Mouse (Mus musculus) lung, embryonic 15.5 days (tissue): ENCODE results near the gene Alg9. TPM values are rescaled to one million over a fixed set of nuclear protein-coding genes. Genes with fewer than 3 reads are reported as not detected.

ENCODE experiments used
- ATAC-seq: fragments of 200-750 bp; cut with Nextera tagmentation; 2 replicates; pipeline ENCODE4 v1.8.0; 2017; ENCODE audit warnings: moderate number of reproducible peaks, borderline replicate concordance; ENCODE audit not compliant: low FRiP score, low TSS enrichment; ENCODE audit errors: extremely low read depth
- H3K27ac ChIP-seq: fragments of 300-500 bp; sonication (generic); 2 replicates; pipeline ENCODE4 v1.5.1; 2015; ENCODE audit warnings: moderate library complexity, mild to moderate bottlenecking, inconsistent platforms
- H3K27me3 ChIP-seq: fragments of 300-500 bp; sonication (generic); 2 replicates; pipeline ENCODE4 v1.6.1; 2015; ENCODE audit warnings: inconsistent platforms
- H3K36me3 ChIP-seq: fragments of 300-500 bp; sonication (generic); 2 replicates; pipeline ENCODE4 v1.6.1; 2015; ENCODE audit warnings: inconsistent platforms
- H3K4me1 ChIP-seq: fragments of 300-500 bp; sonication (generic); 2 replicates; pipeline ENCODE4 v1.6.1; 2015; ENCODE audit warnings: inconsistent platforms
- H3K4me2 ChIP-seq: fragments of 300-500 bp; sonication (generic); 2 replicates; pipeline ENCODE4 v1.6.1; 2015; ENCODE audit warnings: inconsistent platforms, mild to moderate bottlenecking, moderate library complexity
- H3K4me3 ChIP-seq: fragments of 300-500 bp; sonication (generic); 2 replicates; pipeline ENCODE4 v1.5.1; 2015; ENCODE audit warnings: mild to moderate bottlenecking, inconsistent platforms
- H3K9ac ChIP-seq: fragments of 300-500 bp; sonication (generic); 2 replicates; pipeline ENCODE4 v1.6.1; 2015; ENCODE audit warnings: inconsistent platforms
- H3K9me3 ChIP-seq: fragments of 300-500 bp; sonication (generic); 2 replicates; pipeline ENCODE4 v1.6.1; 2016; ENCODE audit warnings: inconsistent platforms
- WGBS: fragments of 180-500 bp; shearing (Covaris S2); methylation state at CpG from one replicate; pipeline ENCODE4 v1.1.7; 2015; 5-methylcytosine and 5-hydroxymethylcytosine counted together
- polyA plus RNA-seq: library from polyadenylated mRNA; unstranded; fragments of >200 nt; fragmentation: Nextera tagmentation; extraction: Ambion mirVana; gene quantifications from 2 replicates; pipeline ENCODE4 v1.2.1, GENCODE M21; 2015

Gene Alg9
- polyA plus RNA-seq, 1 experiment from 2014 or later: 39.5 TPM

- no peak overlapping the region for H3K27ac ChIP-seq
- H3K9me3 ChIP-seq: no peaks in the 10 kb centered on the region
- ATAC-seq: no peak
- no peak overlapping the region for H3K4me2 ChIP-seq
- no peaks in the 10 kb centered on the region for H3K4me1 ChIP-seq
- H3K27me3 ChIP-seq: no peaks in the 10 kb centered on the region
- 69% methylated on average over 2 of the region's 2 CpGs for WGBS
- no peak overlapping the region for H3K4me3 ChIP-seq
- peaks cover 40% of the 10 kb centered on the region for H3K36me3 ChIP-seq
- H3K9ac ChIP-seq: no peak overlapping the region
These were observed 26.2 kb downstream of the Alg9 start for GRCm38 (mm10) chr9:50800985-50801384.

GRCm38 (mm10) chr9:50803055-50803671 lies 28.3 kb downstream of the Alg9 start:
- Histone ChIP-seq H3K36me3 (peaks cover 51% of the 10 kb centered on the region), H3K9ac (no peak overlapping the region), H3K4me3 (no peak overlapping the region), H3K27ac (no peak overlapping the region), H3K9me3 (no peaks in the 10 kb centered on the region), H3K4me1 (no peaks in the 10 kb centered on the region), H3K4me2 (no peak overlapping the region), H3K27me3 (no peaks in the 10 kb centered on the region)
- ATAC-seq: peak; percentile 35; the same call in 1 of the 2 replicates
- 86% methylated on average over 7 of the region's 7 CpGs for WGBS

GRCm38 (mm10) chr9:50808471-50808870 lies 33.7 kb downstream of the Alg9 start:
- H3K4me2 ChIP-seq: no peak overlapping the region
- no peak overlapping the region for H3K4me3 ChIP-seq
- H3K27ac ChIP-seq: no peak overlapping the region
- H3K36me3 ChIP-seq: peaks cover 66% of the 10 kb centered on the region
- H3K9me3 ChIP-seq: no peaks in the 10 kb centered on the region
- ATAC-seq: no peak
- no peaks in the 10 kb centered on the region for H3K4me1 ChIP-seq
- H3K9ac ChIP-seq: no peak overlapping the region
- WGBS: 79% methylated on average over 6 of the region's 6 CpGs
- H3K27me3 ChIP-seq: no peaks in the 10 kb centered on the region

- H3K36me3 ChIP-seq: peaks cover 65% of the 10 kb centered on the region
- no peak overlapping the region for H3K4me3 ChIP-seq
- H3K27me3 ChIP-seq: no peaks in the 10 kb centered on the region
- no peaks in the 10 kb centered on the region for H3K4me1 ChIP-seq
- no peak overlapping the region for H3K27ac ChIP-seq
- H3K4me2 ChIP-seq: no peak overlapping the region
- no peak overlapping the region for H3K9ac ChIP-seq
- H3K9me3 ChIP-seq: no peaks in the 10 kb centered on the region
- WGBS: 90% methylated on average over 13 of the region's 13 CpGs
- ATAC-seq: no peak
These were observed 34.3 kb downstream of the Alg9 start for GRCm38 (mm10) chr9:50809146-50809545.

- ATAC-seq: no peak
- H3K4me1 ChIP-seq: no peaks in the 10 kb centered on the region
- H3K27me3 ChIP-seq: no peaks in the 10 kb centered on the region
- no peaks in the 10 kb centered on the region for H3K9me3 ChIP-seq
- H3K36me3 ChIP-seq: peaks cover 49% of the 10 kb centered on the region
- no peak overlapping the region for H3K9ac ChIP-seq
- WGBS: 92% methylated on average over 7 of the region's 7 CpGs
- no peak overlapping the region for H3K27ac ChIP-seq
- H3K4me3 ChIP-seq: no peak overlapping the region
- no peak overlapping the region for H3K4me2 ChIP-seq
These were observed 36.4 kb downstream of the Alg9 start for GRCm38 (mm10) chr9:50811187-50811586.

GRCm38 (mm10) chr9:50811746-50812145 lies 36.9 kb downstream of the Alg9 start:
- 75% methylated on average over 2 of the region's 2 CpGs for WGBS
- no peak for ATAC-seq

GRCm38 (mm10) chr9:50813796-50814195 lies 39.0 kb downstream of the Alg9 start:
- Histone ChIP-seq H3K36me3 (peaks cover 41% of the 10 kb centered on the region), H3K27ac (no peak overlapping the region), H3K4me1 (no peaks in the 10 kb centered on the region), H3K9ac (no peak overlapping the region), H3K4me3 (no peak overlapping the region), H3K27me3 (no peaks in the 10 kb centered on the region), H3K4me2 (no peak overlapping the region), H3K9me3 (no peaks in the 10 kb centered on the region)
- 96% methylated on average over 5 of the region's 5 CpGs for WGBS
- no peak for ATAC-seq

More at GRCm38 (mm10) chr9:50811746-50812145, 36.9 kb downstream of the Alg9 start:
- H3K9ac ChIP-seq: no peak overlapping the region
- no peaks in the 10 kb centered on the region for H3K9me3 ChIP-seq
- peaks cover 52% of the 10 kb centered on the region for H3K36me3 ChIP-seq
- H3K4me3 ChIP-seq: no peak overlapping the region
- no peaks in the 10 kb centered on the region for H3K4me1 ChIP-seq
- no peak overlapping the region for H3K27ac ChIP-seq
- H3K27me3 ChIP-seq: no peaks in the 10 kb centered on the region
- H3K4me2 ChIP-seq: no peak overlapping the region

- Histone ChIP-seq H3K9ac (no peak overlapping the region), H3K4me3 (no peak overlapping the region), H3K9me3 (no peaks in the 10 kb centered on the region), H3K4me2 (no peak overlapping the region), H3K36me3 (peaks cover 40% of the 10 kb centered on the region), H3K27ac (no peak overlapping the region), H3K27me3 (no peaks in the 10 kb centered on the region), H3K4me1 (no peaks in the 10 kb centered on the region)
- ATAC-seq: no peak
- 92% methylated on average over 4 of the region's 4 CpGs for whole genome bisulfite sequencing
These were observed 40.8 kb downstream of the Alg9 start for GRCm38 (mm10) chr9:50815666-50816065.

- H3K4me3 ChIP-seq: no peak overlapping the region
- no peaks in the 10 kb centered on the region for H3K4me1 ChIP-seq
- H3K9ac ChIP-seq: no peak overlapping the region
- no peaks in the 10 kb centered on the region for H3K27me3 ChIP-seq
- no peaks in the 10 kb centered on the region for H3K9me3 ChIP-seq
- no peak for ATAC-seq
- WGBS: 100% methylated on average over 1 of the region's 1 CpGs
- H3K27ac ChIP-seq: no peak overlapping the region
- H3K4me2 ChIP-seq: no peak overlapping the region
- H3K36me3 ChIP-seq: peaks cover 34% of the 10 kb centered on the region
These were observed 41.7 kb downstream of the Alg9 start for GRCm38 (mm10) chr9:50816512-50816911.

GRCm38 (mm10) chr9:50818050-50818449 lies 43.2 kb downstream of the Alg9 start:
- H3K4me1 ChIP-seq: no peaks in the 10 kb centered on the region
- no peak overlapping the region for H3K4me3 ChIP-seq
- H3K27me3 ChIP-seq: no peaks in the 10 kb centered on the region
- H3K9ac ChIP-seq: no peak overlapping the region
- 68% methylated on average over 6 of the region's 6 CpGs for WGBS
- no peak for ATAC-seq
- H3K27ac ChIP-seq: no peak overlapping the region
- H3K4me2 ChIP-seq: no peak overlapping the region
- peaks cover 31% of the 10 kb centered on the region for H3K36me3 ChIP-seq
- no peaks in the 10 kb centered on the region for H3K9me3 ChIP-seq

- Histone ChIP-seq H3K36me3 (peaks cover 24% of the 10 kb centered on the region; the same call in 1 of the 2 replicates), H3K4me2 (no peak overlapping the region), H3K27ac (no peak overlapping the region), H3K4me3 (no peak overlapping the region), H3K27me3 (no peaks in the 10 kb centered on the region), H3K9me3 (no peaks in the 10 kb centered on the region), H3K4me1 (no peaks in the 10 kb centered on the region), H3K9ac (no peak overlapping the region)
- 86% methylated on average over 6 of the region's 6 CpGs for WGBS
- no peak for ATAC-seq
These were observed 44.9 kb downstream of the Alg9 start for GRCm38 (mm10) chr9:50819716-50820115.

- no peaks in the 10 kb centered on the region for H3K9me3 ChIP-seq
- no peaks in the 10 kb centered on the region for H3K27me3 ChIP-seq
- no peak overlapping the region for H3K4me2 ChIP-seq
- ATAC-seq: no peak
- peaks cover 24% of the 10 kb centered on the region; the same call in 1 of the 2 replicates for H3K36me3 ChIP-seq
- no peak overlapping the region for H3K9ac ChIP-seq
- H3K27ac ChIP-seq: no peak overlapping the region
- WGBS: 95% methylated on average over 6 of the region's 6 CpGs
- H3K4me3 ChIP-seq: no peak overlapping the region
- no peaks in the 10 kb centered on the region for H3K4me1 ChIP-seq
These were observed 46.8 kb downstream of the Alg9 start for GRCm38 (mm10) chr9:50821651-50822050.

GRCm38 (mm10) chr9:50822216-50822615 lies 47.4 kb downstream of the Alg9 start:
- H3K9me3 ChIP-seq: no peaks in the 10 kb centered on the region
- WGBS: 88% methylated on average over 5 of the region's 5 CpGs

More at GRCm38 (mm10) chr9:50822216-50822615, 47.4 kb downstream of the Alg9 start:
- no peaks in the 10 kb centered on the region for H3K4me1 ChIP-seq
- no peak overlapping the region for H3K9ac ChIP-seq
- no peak overlapping the region for H3K27ac ChIP-seq
- no peak for ATAC-seq
- H3K4me2 ChIP-seq: no peak overlapping the region
- no peaks in the 10 kb centered on the region for H3K27me3 ChIP-seq
- peaks cover 21% of the 10 kb centered on the region; the same call in 1 of the 2 replicates for H3K36me3 ChIP-seq
- no peak overlapping the region for H3K4me3 ChIP-seq
